Mouse (Mus musculus) brown adipose tissue, adult 24 weeks (tissue): ENCODE data around the gene Gm14214. TPM values are rescaled to one million over a fixed set of nuclear protein-coding genes. Genes with fewer than 3 reads are reported as not detected.
A peak's percentile ranks its signal among the peaks of the same experiment; 100 is the strongest.

ENCODE experiments used
- H3K27ac ChIP-seq: fragments of 200-500 bp; replicated peaks from 2 replicates; pipeline ENCODE4 v1.5.1; 2012; ENCODE audit warnings: low read depth, mild to moderate bottlenecking, low read length
- H3K4me1 ChIP-seq: fragments of 200-500 bp; 2 replicates; pipeline ENCODE4 v1.6.1; 2012; ENCODE audit warnings: low read length, mixed read lengths; ENCODE audit not compliant: control insufficient read depth, insufficient read depth, insufficient read length
- H3K4me3 ChIP-seq: fragments of 200-500 bp; 2 replicates; pipeline ENCODE4 v1.5.1; 2012; ENCODE audit warnings: low read depth, mild to moderate bottlenecking, low read length, moderate library complexity; ENCODE audit not compliant: insufficient read depth
- polyA plus RNA-seq: library from polyadenylated mRNA; stranded (reverse); fragments of >200 nt; gene quantifications from 2 replicates; pipeline ENCODE4 v1.2.4, GENCODE M21; 2012; ENCODE audit not compliant: missing spikeins, insufficient read depth, insufficient read length

The Gm14214 gene
- polyA plus RNA-seq, result not detected in 2 replicates

DNA sequence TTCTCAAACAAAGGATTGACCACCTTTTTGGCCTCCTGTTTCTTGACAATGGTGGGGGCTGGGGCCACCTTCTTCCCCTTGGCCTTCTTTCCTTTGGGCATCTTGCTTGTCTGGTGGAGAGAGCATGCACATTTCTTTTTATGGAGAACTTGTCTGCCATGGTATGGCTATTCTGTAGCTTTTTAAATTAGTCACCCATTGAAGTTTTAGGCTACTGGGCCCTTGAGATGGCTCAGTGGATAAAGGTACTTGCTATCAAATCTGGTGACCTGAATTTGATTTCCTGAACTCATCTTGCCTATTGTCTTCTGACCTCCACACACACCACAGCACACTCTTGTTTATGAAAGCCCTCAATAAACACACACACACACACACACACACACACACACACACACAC lies at the start of gene Gm14214:
Gene Gm14214 (minus strand): TSS at position 101 of the 400 bp plus-strand sequence.
- Histone ChIP-seq H3K4me3 (no peak within 1 kb of the TSS), H3K27ac (no peak within 1 kb of the TSS), H3K4me1 (no peaks in the 10 kb centered on the region)

DNA sequence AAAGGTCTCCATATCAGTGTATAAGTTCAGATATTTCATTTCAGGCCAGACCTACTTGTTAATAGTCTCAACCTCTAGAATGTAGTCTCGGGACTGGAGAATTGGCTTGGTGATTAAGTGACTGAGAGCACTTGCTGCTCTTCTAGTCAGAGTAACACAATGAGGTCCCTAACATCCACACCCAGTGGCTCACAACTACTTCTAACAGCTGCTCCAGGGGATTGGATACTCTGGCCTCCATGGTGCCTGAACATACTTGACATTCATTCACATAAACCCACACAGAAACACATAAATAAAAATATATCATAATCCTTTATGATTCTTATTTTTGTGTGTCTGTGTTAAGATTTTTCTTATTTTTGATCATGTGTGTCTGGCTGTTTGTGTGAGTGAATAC lies 48.8 kb upstream of the Gm14214 start:
- H3K4me3 ChIP-seq, result no peak overlapping the region
- H3K27ac ChIP-seq, result no peak overlapping the region
- H3K4me1 ChIP-seq, result peaks cover 20% of the 10 kb centered on the region; the same call in 1 of the 2 replicates

DNA sequence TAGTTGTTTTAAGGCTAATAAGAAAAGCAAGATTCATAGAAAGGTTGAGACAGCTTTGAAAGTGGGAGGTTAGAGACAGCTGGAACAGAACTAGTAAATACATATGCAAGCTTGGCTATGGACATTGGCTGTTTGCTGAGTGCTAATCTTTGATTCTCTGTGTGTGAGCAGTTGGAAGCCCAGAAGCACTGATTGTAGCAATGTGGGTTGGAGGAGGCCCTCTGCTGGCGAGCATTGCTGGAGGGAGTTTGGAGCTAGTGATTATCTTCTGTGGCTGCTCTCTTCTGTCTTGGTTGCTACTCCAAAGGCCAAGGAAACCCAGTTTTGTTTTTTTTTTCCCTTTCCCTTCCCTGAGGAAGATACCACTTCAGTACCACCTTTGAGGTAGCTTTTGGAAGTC lies 48.0 kb upstream of the Gm14214 start:
- no peak overlapping the region for H3K27ac ChIP-seq
- peaks cover 20% of the 10 kb centered on the region; the same call in 1 of the 2 replicates for H3K4me1 ChIP-seq
- no peak overlapping the region for H3K4me3 ChIP-seq

DNA sequence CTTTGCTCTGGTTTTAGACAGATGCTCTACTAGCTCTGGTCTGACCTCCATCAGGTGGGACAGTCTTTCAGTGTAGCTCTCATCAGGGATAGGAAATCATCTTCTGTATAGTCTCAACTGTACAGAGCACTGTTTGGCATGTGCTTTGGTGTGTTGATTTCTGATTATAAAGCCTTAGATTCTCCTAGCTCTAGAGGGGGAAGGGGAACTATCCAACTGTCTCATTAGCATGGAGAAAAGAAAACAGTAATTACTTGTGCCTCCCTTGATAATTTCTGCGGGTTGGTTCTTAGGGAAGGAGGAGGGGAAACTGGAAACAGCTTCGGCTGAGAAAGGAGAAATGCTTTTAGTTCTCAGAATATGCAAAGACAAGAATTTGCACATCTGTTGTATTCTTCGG lies 47.3 kb upstream of the Gm14214 start:
- H3K4me3 ChIP-seq, result no peak overlapping the region
- peaks cover 20% of the 10 kb centered on the region; the same call in 1 of the 2 replicates for H3K4me1 ChIP-seq
- no peak overlapping the region for H3K27ac ChIP-seq

DNA sequence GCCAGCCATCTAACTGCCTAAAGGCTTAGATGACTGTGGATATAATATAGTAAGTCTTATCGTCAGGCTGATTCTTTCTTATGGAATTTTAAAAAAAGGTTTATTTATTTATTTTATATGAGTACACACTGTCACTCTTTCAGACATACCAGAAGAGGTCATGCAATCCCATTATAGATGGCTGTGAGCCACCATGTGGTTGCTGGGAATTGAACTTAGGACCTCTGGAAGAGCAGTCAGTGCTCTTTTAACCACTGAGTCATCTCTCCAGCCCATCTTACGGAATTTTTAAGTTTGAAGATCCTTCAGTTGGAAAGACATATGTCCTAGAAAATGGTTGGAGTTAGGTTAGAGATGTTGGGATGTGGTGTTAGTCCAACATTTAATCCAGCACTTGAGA lies 43.6 kb upstream of the Gm14214 start:
- H3K27ac ChIP-seq, result no peak overlapping the region
- H3K4me3 ChIP-seq, result no peak overlapping the region
- H3K4me1 ChIP-seq, result peaks cover 14% of the 10 kb centered on the region; the same call in 1 of the 2 replicates

DNA sequence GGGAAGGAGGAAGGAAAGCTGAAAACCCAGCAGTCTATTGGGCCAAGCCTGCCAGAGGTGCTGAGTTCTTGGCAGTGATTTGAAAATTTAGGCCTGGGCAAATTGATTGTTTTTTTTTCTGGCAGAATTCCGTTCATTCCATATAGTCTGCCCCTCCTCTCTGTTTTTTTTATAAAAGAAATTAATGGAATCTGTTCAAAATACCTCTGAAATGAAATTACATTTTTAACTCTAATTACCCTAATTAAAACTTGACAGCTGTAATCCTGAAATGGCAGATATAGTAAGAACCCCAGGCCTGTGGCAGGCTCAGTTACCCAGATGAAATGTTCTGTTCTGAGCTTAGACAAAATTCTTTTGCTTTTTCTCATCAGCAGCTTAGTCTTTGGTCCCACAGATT lies 41.0 kb upstream of the Gm14214 start:
- H3K4me3 ChIP-seq, result no peak overlapping the region
- no peak overlapping the region for H3K27ac ChIP-seq
- H3K4me1 ChIP-seq, result peaks cover 13% of the 10 kb centered on the region; the same call in 1 of the 2 replicates

DNA sequence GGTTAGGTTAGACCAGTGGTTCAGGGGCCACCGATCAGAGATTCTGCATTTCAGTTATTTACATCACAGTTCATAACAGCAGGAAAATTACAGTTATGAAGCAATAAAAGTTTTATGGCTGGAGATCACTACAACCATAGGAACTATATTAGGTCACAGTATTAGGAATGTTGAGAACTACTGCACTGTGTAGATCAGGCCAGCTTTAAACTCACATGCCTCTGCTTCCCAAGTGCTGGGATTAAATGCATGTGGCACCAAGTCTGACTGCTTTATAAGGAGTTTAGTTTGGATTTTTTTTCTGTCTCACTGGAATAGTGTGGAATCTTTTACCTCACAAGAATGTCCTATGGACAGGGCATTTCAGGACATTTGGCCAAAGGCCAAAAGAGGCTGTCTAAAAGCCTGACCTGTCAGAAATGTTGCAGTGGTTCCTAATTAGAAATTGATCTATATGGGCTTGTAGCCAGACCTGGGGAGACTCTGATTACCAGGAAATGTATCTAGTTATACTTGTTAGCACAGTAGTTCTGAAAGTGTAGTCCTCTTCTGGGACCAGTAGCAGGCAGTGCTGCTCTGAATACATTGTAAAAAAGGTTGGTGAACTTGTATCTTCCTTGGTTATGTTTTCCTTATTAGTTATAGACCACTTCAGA lies 39.4 kb upstream of the Gm14214 start:
- H3K27ac ChIP-seq, result no peak overlapping the region

DNA sequence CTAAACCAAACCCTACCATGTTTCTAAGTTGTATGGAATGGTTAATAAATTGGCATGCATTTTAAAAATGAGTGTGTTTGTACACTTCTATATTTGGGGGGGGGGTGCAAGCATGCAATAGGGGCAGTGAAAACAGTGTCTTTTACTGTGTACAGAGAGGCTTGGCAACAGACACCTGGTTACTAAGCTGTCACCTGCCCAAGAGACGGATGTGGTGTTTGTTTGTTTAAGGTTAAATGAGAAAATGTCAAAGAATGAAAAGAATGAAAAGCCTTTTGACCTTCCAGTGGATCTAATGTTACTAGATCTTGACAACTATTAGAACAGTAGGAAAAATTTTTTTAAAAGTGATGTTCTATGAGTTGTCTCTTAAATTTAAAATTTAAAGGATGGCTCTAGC lies 37.9 kb upstream of the Gm14214 start:
- no peak overlapping the region for H3K27ac ChIP-seq
- H3K4me1 ChIP-seq, result peaks cover 13% of the 10 kb centered on the region; the same call in 1 of the 2 replicates
- H3K4me3 ChIP-seq, result no peak overlapping the region

More for the DNA sequence above, 39.4 kb upstream of the Gm14214 start:
- Histone ChIP-seq H3K4me3 (no peak overlapping the region), H3K4me1 (peaks cover 13% of the 10 kb centered on the region; the same call in 1 of the 2 replicates)

DNA sequence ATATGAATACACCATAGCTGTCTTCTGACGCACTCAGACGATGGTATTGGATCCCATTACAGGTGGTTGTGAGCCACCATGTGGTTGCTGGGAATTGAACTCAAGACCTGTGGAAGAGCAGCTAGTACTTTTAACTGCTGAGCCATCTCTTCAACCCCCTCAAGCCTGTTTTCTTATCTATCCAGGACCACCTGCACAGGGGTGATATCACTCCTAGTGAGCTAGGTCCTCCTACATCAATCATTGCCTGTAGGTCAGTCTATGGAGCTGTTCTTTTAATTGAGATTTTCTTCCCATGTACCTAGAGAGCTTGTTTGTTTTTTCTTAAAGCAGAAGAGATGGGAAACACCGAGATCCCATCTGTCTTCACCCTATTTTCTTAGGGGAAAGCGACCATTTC lies 34.0 kb upstream of the Gm14214 start:
- peaks cover 8% of the 10 kb centered on the region; the same call in 1 of the 2 replicates for H3K4me1 ChIP-seq
- H3K27ac ChIP-seq, result no peak overlapping the region
- H3K4me3 ChIP-seq, result no peak overlapping the region

DNA sequence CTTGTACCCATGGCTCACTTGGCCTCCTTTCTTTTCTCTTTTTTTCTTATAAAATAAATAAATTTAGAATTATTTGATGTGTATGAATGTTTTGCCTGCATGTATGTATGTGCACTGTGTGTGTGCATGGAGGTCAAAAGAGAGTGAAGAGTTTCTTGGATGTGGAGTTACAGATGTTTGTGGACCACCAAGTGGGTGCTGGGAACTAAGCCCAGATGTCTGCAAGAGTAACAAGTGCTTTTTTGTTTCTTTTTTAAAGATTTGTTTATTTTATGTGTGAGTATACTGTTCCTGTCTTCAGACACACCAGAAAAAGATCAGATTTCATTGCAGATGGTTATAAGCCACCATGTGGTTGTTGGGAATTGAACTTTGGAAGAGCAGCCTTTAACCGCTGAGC lies 33.5 kb upstream of the Gm14214 start:
- no peak overlapping the region for H3K4me3 ChIP-seq
- H3K27ac ChIP-seq, result no peak overlapping the region
- H3K4me1 ChIP-seq, result peaks cover 8% of the 10 kb centered on the region; the same call in 1 of the 2 replicates

DNA sequence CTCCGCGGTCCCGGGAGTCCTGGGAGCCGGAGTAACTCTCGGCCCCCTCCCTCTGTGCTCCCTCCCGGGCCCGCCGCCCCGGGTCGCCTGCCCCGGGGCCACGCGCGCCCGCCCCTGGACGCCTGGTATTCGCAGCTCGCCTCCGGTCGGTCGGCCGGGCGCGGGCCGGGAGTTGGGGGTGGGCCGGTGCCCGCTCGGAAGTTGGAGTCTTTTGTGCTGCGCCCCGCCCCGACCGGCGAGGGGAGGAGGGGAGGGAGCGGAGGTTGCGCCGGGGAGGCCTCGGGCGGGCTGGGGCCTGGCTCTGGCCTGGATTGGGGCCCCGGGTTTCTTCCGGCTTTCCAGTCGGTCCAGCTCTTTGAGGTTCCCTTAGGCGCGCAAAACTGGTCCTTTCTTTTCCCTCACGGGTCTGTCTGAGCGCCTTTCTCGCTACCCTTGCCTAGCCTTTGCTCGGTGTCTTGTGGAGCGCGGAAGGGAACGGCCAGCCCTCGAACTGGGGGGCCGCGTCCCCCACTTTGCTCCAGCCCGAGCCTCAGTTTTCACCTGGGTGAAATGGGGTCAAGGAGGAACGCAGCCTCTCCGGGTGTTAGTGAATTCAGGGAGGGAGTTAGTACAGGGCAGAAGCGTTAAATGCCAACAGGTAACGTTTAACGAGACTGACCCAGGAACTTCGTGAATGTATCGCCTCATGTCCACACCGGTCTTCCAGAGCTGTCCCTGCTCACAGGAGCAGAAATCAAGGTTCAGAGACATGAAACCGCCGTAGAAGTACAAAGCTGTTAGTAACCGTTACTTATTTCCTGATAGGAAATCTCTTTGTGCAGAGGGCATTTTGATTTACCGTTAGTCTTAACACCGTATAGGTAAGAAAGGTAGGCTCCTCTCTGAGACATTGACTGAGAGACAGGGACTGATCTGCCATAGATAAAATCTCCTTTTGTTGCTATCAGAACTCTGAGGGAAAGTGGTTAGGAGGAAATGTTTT lies 22.1 kb upstream of the Gm14214 start:
- Histone ChIP-seq H3K4me1 (peaks cover 11% of the 10 kb centered on the region; the same call in 1 of the 2 replicates), H3K4me3 (peak overlapping the region; percentile 70), H3K27ac (peak overlapping the region; percentile 56)

DNA sequence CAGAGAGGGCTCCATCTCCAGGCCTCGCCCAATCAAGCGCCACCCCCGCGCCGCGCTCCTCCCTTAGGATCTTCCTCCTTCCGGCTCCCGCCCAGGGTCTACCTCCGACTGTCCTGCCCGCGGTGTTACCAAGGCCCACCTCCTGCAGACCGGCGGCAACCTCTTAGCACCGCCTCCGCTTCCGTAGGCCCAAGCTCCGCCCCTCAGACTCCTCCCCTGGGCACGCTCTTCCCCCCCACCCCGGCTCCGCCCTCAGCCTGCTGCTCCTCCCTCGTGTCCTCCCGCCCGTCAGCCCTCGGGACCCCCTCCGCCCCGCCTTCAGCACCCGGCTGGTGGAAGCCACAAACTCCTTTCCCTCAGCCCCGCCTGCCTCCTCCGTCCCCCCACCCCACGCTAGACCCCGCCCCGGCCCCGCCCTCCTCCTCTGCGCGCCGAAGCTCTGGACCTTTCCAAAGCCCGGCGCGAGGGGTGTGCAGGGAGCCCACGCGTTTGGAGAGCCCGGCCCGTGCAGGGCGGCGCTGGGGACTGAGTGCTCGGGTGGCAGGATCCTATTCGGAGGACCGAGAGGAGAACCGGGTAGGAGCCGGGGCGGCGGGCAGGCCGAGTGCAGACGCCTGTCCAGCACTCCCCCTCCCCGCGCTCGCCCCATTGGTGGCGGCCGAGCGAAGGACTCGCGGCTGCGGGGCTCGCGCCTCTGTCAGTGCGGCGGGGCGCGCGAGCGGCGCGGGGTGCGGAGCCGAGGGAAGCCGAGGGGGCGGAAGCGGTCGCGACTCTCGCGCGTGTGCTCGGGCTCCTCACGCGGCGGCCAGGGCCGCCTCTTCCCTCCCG lies 21.0 kb upstream of the Gm14214 start, which contains the start of the genes Raly and a:
Gene Raly (plus strand): TSS at position 441 of the 828 bp plus-strand sequence.
Gene a (plus strand): TSS at position 747 of the 828 bp plus-strand sequence.
- H3K27ac ChIP-seq, result peak within 1 kb of the TSS; percentile 91
- H3K4me1 ChIP-seq, result peaks cover 11% of the 10 kb centered on the region; the same call in 1 of the 2 replicates
- H3K4me3 ChIP-seq, result peak within 1 kb of the TSS; percentile 70

DNA sequence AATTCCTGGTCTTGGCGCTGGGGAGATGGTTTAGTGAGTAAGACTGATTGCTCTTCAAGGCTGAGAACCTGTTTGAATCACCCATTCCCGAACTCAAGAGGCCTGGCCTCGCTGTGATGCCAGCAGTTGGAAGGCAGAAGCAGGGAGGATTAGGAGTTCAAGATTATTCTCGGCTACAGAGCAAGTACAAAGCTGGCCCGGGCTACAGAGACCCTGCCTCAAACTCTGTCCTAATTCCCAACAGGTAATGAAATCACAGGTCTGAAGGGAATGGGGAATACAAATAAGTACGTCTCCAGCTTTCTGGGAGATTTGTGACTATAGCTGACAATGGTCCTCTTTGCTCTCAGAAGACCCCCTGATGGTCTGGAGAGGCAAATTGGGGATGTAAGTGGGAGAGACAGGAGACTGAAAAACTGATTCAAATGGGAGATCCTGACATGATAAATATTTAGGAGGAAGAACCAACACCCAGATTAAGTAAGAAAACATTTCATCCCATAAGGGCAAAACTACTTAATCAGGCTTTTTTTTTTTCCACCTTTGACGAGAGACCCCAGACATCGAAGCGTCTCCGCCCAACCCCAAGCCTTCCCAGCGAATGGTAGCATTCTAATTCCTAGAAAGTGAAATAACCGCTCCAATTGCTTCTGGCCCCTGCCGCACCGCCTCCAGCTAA lies 20.3 kb upstream of the Gm14214 start:
- Histone ChIP-seq H3K4me1 (peaks cover 11% of the 10 kb centered on the region; the same call in 1 of the 2 replicates), H3K4me3 (peak overlapping the region; percentile 51), H3K27ac (no peak overlapping the region)

DNA sequence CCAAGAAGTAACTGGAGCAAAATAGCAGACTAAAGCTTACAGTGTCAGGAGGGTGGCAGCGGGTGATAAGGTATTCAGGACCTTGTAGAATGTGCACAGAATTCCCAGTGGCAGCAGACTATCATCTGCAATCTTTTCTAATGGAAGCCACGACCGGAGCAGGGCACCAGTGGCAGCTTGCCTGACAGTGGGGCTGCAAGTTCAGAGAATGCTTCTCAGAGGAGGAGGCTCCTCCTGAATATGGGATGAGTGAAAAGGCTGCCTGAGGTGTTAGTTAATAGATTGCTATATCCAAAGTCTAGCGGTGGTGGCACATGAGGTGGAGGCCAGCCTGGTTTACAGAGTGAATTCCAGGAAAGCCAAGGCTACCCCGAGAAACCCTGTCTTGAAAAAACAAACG lies 19.6 kb upstream of the Gm14214 start:
- no peak overlapping the region for H3K27ac ChIP-seq
- no peak overlapping the region for H3K4me3 ChIP-seq

More for the DNA sequence above, 19.6 kb upstream of the Gm14214 start:
- peaks cover 11% of the 10 kb centered on the region; the same call in 1 of the 2 replicates for H3K4me1 ChIP-seq
